Mouse (Mus musculus): ENCODE measurements around the gene Aldh16a1.

DNA sequence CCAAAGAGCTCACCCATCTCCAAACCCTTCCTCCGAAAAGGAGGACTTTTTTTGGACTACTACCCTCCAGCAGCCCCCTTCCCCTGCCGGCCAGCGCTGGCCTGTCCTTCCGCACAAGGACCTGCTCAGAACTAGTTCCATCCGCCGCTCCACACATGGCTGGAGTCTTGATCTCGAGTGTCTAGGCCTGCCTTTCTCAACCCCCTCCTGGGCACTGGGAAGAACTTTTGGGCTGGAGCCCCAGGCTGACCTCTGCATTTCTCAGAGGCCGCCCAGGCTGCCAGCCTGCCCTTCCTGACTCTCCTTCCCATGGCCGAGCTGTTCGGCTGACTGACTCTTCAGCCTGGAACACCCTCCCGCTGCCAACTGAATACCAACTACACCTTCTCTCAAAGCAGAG is 28.2 kb upstream of the Aldh16a1 start:
- TF ChIP-seq CTCF (IDR thresholded peaks at IDR 0.05; ENCODE audit: low read depth, low read length) = no peak
- TF ChIP-seq POLR2A (IDR thresholded peaks at IDR 0.05; ENCODE audit: insufficient read depth, low read length) = no peak
